Mouse (Mus musculus) embryo, embryonic 9.5 days (tissue): ENCODE data around the gene 1700012A03Rik.

Experiments
- DNase-seq: peaks from one replicate; pipeline ENCODE4 v3.0.0-alpha.2; 2017; ENCODE audit errors: extremely low spot score

1700012A03Rik gene

GRCm38 (mm10) chr6:32093312-32093711 is 43.3 kb downstream of the 1700012A03Rik start:
- DNase-seq, result no peak

- DNase-seq, result no peak
Measured at GRCm38 (mm10) chr6:32105547-32106275, 55.7 kb downstream of the 1700012A03Rik start.
